ENCODE assay signal across 7 mouse cellular contexts in the genomic region with DNA sequence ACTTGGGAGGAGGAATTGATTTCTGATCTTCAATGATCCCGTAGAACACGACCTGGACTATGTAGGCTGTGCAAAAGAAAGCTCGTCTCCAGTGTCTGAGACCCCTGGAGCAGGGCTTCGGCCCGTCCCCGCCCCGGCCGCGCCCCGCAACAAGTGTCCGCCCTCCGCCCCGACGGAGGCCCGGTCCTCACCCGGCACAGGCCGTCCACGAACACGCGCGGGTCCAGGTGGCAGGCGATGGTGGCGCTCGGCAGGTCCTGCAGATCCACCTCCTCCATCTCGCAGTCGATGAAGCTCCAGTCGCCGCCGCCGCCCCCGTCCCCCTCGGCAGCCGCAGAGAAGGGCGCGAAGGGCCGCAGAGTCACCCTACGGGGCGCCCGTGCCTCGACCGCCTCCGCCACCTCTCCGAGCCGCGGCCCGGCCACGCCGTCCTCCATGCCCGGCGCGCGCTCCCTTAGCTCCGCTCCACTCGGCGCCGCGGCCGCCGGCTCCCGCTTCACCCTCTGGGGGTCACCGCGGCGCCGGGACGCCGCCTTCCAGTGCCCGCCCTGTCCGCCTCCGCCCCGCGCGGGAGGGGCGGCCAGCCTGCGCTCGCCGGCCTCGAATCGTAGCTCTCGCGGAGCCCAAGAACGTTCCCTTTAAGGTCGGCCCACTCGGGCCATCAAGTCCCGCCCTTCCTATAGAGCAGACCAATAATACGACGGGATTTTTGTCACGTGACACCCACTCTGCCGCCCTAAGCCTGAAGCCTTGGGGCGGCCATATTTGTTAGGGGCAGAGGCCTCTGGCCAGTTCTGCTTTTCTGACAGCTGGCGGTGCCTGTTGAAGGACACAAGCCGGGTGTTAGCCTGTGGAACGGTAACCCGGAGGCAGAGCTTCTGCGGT. TPM values are rescaled to one million over a fixed set of nuclear protein-coding genes. Genes with fewer than 3 reads are reported as not detected.
DNase-seq lines count a peak whose midpoint lies in the region; ATAC-seq lines count a peak whose summit lies in the region.

No protein-coding gene starts in this region.

- H3K9me3 ChIP-seq in intestine, embryonic 16.5 days (ENCODE audit: control insufficient read depth, low read length) = no peaks in the 10 kb centered on the region
- no peaks in the 10 kb centered on the region for H3K9me3 ChIP-seq in midbrain, embryonic 11.5 days (ENCODE audit: control insufficient read depth, low read length)

- H3K27me3 ChIP-seq in intestine, embryonic 16.5 days (replicated peaks; ENCODE audit: control insufficient read depth, insufficient read depth, low read length) = no peaks in the 10 kb centered on the region
- no peaks in the 10 kb centered on the region for H3K27me3 ChIP-seq in midbrain, embryonic 11.5 days (ENCODE audit: control insufficient read depth, insufficient read depth, low read length)

- H3K27ac ChIP-seq in intestine, embryonic 16.5 days (ENCODE audit: low read length) = peak overlapping the region; percentile 41; the same call in 1 of the 2 replicates
- H3K27ac ChIP-seq in midbrain, embryonic 11.5 days (ENCODE audit: low read depth, low read length) = no peak overlapping the region

- peak; percentile 99 for ATAC-seq in intestine, embryonic 16.5 days
- ATAC-seq in midbrain, embryonic 11.5 days (ENCODE audit: low FRiP score) = peak; percentile 99

- H3K36me3 ChIP-seq in intestine, embryonic 16.5 days (ENCODE audit: control insufficient read depth, insufficient read depth, low read length) = no peaks in the 10 kb centered on the region
- no peaks in the 10 kb centered on the region for H3K36me3 ChIP-seq in midbrain, embryonic 11.5 days (ENCODE audit: control insufficient read depth, insufficient read depth, low read length)

- H3K4me2 ChIP-seq in intestine, embryonic 16.5 days (ENCODE audit: low read depth, low read length) = peak overlapping the region; percentile 90
- H3K4me2 ChIP-seq in midbrain, embryonic 11.5 days = peak overlapping the region; percentile 53

- H3K4me3 ChIP-seq in intestine, embryonic 16.5 days (ENCODE audit: low read length) = peak overlapping the region; percentile 90
- H3K4me3 ChIP-seq in midbrain, embryonic 11.5 days (ENCODE audit: low read depth, low read length) = peak overlapping the region; percentile 73

- intact Hi-C loops in left cerebral cortex, postnatal 36 days (cut with DNase I) = no loop called here

- peak; percentile 97 for DNase-seq in adrenal gland, adult 8-10 months
- DNase-seq in embryo, embryonic 9.5 days (ENCODE audit: extremely low spot score) = peak; percentile 96
- DNase-seq in gastrocnemius, postnatal 4 days (ENCODE audit: low spot score in 2 of 2) = peak; percentile 85 to 92
- peak; percentile 97 to 98 for DNase-seq in left cerebral cortex, postnatal 36 days (ENCODE audit: low spot score in 2 of 2)
- DNase-seq in midbrain, embryonic 11.5 days (ENCODE audit: low spot score, missing footprints) = peak; percentile 99
- peak; percentile 99 for DNase-seq in skeletal muscle tissue, adult 2 months (ENCODE audit: low read depth, low spot score)

- WGBS in intestine, embryonic 16.5 days = under 1% methylated on average over 90 of the region's 94 CpGs
- WGBS in midbrain, embryonic 11.5 days = under 1% methylated on average over 80 of the region's 94 CpGs

- peaks cover 10% of the 10 kb centered on the region for H3K4me1 ChIP-seq in intestine, embryonic 16.5 days (ENCODE audit: control insufficient read depth, insufficient read depth, low read length)
- H3K4me1 ChIP-seq in midbrain, embryonic 11.5 days (ENCODE audit: control insufficient read depth, insufficient read depth, low read length) = peaks cover 9% of the 10 kb centered on the region

- peak overlapping the region; percentile 87 for H3K9ac ChIP-seq in intestine, embryonic 16.5 days (ENCODE audit: low read depth, low read length)
- H3K9ac ChIP-seq in midbrain, embryonic 11.5 days (ENCODE audit: low read length) = peak overlapping the region; percentile 75

RNA-seq across cellular contexts. Expression of a gene that starts 4.8 kb away (rescaled TPM):
- total RNA-seq in adrenal gland, adult 8-10 months (2022) = 10 to 100 TPM; 16.0 to 23.4 (median 19.0) TPM
- 10 to 100 TPM; 31.1 to 37.8 TPM for total RNA-seq in gastrocnemius, postnatal 4 days (2021)
- 23.6 and 28.1 TPM in 2 replicates for polyA plus RNA-seq in intestine, embryonic 16.5 days (2015; fragmentation: Nextera tagmentation; extraction: Ambion mirVana)
- 10 to 100 TPM; 55.4 to 60.9 TPM for total RNA-seq in left cerebral cortex, postnatal 36 days (2021)
- 38.6 and 40.7 TPM in 2 replicates for polyA plus RNA-seq in midbrain, embryonic 11.5 days (2014; fragmentation: Nextera tagmentation; extraction: Ambion mirVana)

RNA-seq across cellular contexts. Expression of a gene that starts 19.7 kb away (rescaled TPM):
- total RNA-seq in adrenal gland, adult 8-10 months (2022) = under 1 TPM; 0.17 to 0.55 (median 0.32) TPM
- under 1 TPM; 0.20 to 0.23 TPM for total RNA-seq in gastrocnemius, postnatal 4 days (2021)
- 57.4 and 76.6 TPM in 2 replicates for polyA plus RNA-seq in intestine, embryonic 16.5 days (2015; fragmentation: Nextera tagmentation; extraction: Ambion mirVana)
- total RNA-seq in left cerebral cortex, postnatal 36 days (2021) = 1 to 10 TPM in 1 of 2 experiments, under 1 TPM in 1; 0.62 to 2.1 TPM
- polyA plus RNA-seq in midbrain, embryonic 11.5 days (2014; fragmentation: Nextera tagmentation; extraction: Ambion mirVana) = 0.47 and 0.72 TPM in 2 replicates
